Mouse (Mus musculus): ENCODE data around the gene Guca1b. TPM values are rescaled to one million over a fixed set of nuclear protein-coding genes. Genes with fewer than 3 reads are reported as not detected.

Gene Guca1b
- total and polyA plus RNA-seq, 2 experiments from 2014 or later, result 0.38 TPM; not detected in 1

GRCm38 (mm10) chr17:47440359-47440890, 55.2 kb downstream of the Guca1b start:
- WGBS, result 31% methylated on average over 9 of the region's 9 CpGs
- no peak overlapping the region for H3K9ac ChIP-seq (replicated peaks; ENCODE audit: low read depth, low read length)
- DNase-seq (ENCODE audit: low spot score) (no peak), ATAC-seq (ENCODE audit: insufficient read depth, low read depth) (no peak)
- TF ChIP-seq EP300 (IDR thresholded peaks at IDR 0.05; ENCODE audit: low read depth) (no peak), CTCF (IDR thresholded peaks at IDR 0.05; ENCODE audit: low read depth) (no peak)
- H3K27me3 ChIP-seq (ENCODE audit: control insufficient read depth, insufficient read depth, low read length), result no peaks in the 10 kb centered on the region
- H3K36me3 ChIP-seq (replicated peaks; ENCODE audit: control insufficient read depth, insufficient read depth, low read length), result no peaks in the 10 kb centered on the region
- H3K4me1 ChIP-seq (ENCODE audit: control insufficient read depth, insufficient read depth), result peaks cover 35% of the 10 kb centered on the region
- peak overlapping the region; percentile 40; the same call in 1 of the 2 replicates for H3K27ac ChIP-seq (ENCODE audit: low read depth)
- H3K9me3 ChIP-seq (replicated peaks; ENCODE audit: control insufficient read depth, low read length), result no peaks in the 10 kb centered on the region
- H3K4me3 ChIP-seq (ENCODE audit: low read depth, low read length), result no peak overlapping the region
- no peak overlapping the region for H3K4me2 ChIP-seq (ENCODE audit: low read depth, low read length)

DNA sequence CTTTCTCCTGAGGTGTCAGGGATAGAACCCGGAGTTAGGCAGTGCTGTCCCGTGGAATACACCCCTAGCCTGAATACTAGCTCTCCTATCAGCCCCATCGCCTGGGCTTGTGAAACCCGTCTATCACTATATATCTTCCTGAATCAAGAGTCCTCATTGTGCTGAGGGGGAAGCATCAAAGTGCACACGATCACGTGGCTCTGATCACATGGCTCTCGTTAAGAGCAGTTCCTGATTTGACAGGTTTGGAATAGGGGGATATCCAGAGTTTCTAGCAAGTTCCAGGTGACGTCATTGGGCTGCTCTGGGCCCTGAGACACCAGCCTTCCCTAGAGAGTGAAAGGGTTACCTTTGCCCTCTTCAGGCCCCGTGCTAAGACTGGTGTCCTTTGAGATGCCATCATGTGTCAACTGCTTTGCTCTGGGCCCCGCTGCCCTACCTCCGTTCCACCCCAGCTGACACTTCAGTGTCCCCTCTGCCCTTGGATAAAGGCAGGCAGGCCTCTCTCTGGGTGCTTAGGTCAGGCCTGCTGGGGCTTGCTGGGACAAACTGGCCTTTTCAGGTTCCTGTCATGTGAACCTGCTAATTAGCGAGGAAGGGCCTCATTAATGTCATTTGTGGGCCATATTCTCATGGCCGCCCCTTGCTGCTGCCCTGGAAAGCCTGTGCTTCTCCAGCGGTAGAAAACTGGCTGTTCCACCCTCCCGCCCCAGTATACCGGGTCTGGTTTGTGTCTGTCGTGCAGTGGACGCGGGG, 56.3 kb downstream of the Guca1b start:
- Histone ChIP-seq H3K4me1 (ENCODE audit: control insufficient read depth, insufficient read depth) (peaks cover 45% of the 10 kb centered on the region), H3K9ac (replicated peaks; ENCODE audit: low read depth, low read length) (no peak overlapping the region), H3K36me3 (replicated peaks; ENCODE audit: control insufficient read depth, insufficient read depth, low read length) (no peaks in the 10 kb centered on the region), H3K4me3 (ENCODE audit: low read depth, low read length) (no peak overlapping the region), H3K27me3 (ENCODE audit: control insufficient read depth, insufficient read depth, low read length) (no peaks in the 10 kb centered on the region), H3K4me2 (ENCODE audit: low read depth, low read length) (no peak overlapping the region), H3K9me3 (replicated peaks; ENCODE audit: control insufficient read depth, low read length) (no peaks in the 10 kb centered on the region), H3K27ac (ENCODE audit: low read depth) (peak overlapping the region; percentile 58; the same call in 1 of the 2 replicates)
- ATAC-seq (ENCODE audit: insufficient read depth, low read depth), result peak; percentile 28; the same call in 1 of the 2 replicates
- no peak for DNase-seq (ENCODE audit: low spot score)
- 48% methylated on average over 19 of the region's 19 CpGs for WGBS
- TF ChIP-seq EP300 (IDR thresholded peaks at IDR 0.05; ENCODE audit: low read depth), result no peak
- no peak for TF ChIP-seq CTCF (IDR thresholded peaks at IDR 0.05; ENCODE audit: low read depth)

DNA sequence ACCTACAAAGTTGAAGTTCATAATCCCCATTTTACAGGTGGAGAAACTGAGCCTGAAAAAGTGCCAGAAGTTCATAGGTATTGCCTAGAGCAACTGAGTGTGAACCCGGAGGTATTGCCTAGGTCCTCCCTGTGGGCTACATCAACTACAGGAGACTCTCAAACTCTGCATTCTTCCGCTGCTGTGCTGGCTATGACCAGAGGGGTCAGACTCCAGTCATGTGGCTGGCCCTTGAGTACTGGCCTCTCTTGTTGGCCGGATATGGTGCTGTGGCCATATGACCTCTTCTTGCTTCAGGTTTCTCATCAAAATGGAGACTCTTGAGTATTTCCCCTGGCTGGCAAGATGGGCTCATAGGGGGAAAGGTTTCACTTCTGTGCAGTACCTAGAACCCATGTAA, 57.1 kb downstream of the Guca1b start:
- no peak for ATAC-seq (ENCODE audit: insufficient read depth, low read depth)
- 75% methylated on average over 3 of the region's 3 CpGs for WGBS
- H3K4me3 ChIP-seq (ENCODE audit: low read depth, low read length), result no peak overlapping the region
- DNase-seq (ENCODE audit: low spot score), result no peak
- no peaks in the 10 kb centered on the region for H3K36me3 ChIP-seq (replicated peaks; ENCODE audit: control insufficient read depth, insufficient read depth, low read length)
- no peaks in the 10 kb centered on the region for H3K9me3 ChIP-seq (replicated peaks; ENCODE audit: control insufficient read depth, low read length)
- TF ChIP-seq EP300 (IDR thresholded peaks at IDR 0.05; ENCODE audit: low read depth), result no peak
- TF ChIP-seq CTCF (IDR thresholded peaks at IDR 0.05; ENCODE audit: low read depth), result peak; percentile 10; the same call in 1 of the 2 replicates
- no peaks in the 10 kb centered on the region for H3K27me3 ChIP-seq (ENCODE audit: control insufficient read depth, insufficient read depth, low read length)
- no peak overlapping the region; the same call in 1 of the 2 replicates for H3K27ac ChIP-seq (ENCODE audit: low read depth)
- no peak overlapping the region for H3K4me2 ChIP-seq (ENCODE audit: low read depth, low read length)
- H3K9ac ChIP-seq (replicated peaks; ENCODE audit: low read depth, low read length), result no peak overlapping the region
- H3K4me1 ChIP-seq (ENCODE audit: control insufficient read depth, insufficient read depth), result peaks cover 45% of the 10 kb centered on the region

Other genes with a start within 250 kb of the Guca1b start
- 28.5 and 34.9 TPM in 2 replicates for gene Mrps10, start 16.5 kb upstream of the Guca1b start, total RNA-seq (2014; rRNA removed; ENCODE audit: low replicate concordance)
- gene Mrps10, start 16.5 kb upstream of the Guca1b start, polyA plus RNA-seq (2015; fragmentation: Nextera tagmentation; extraction: Ambion mirVana), result 81.7 and 87.3 TPM in 2 replicates
- gene Guca1a, start 15.2 kb downstream of the Guca1b start, total RNA-seq (2014; rRNA removed; ENCODE audit: low replicate concordance), result not detected in 2 replicates
- gene Guca1a, start 15.2 kb downstream of the Guca1b start, polyA plus RNA-seq (2015; fragmentation: Nextera tagmentation; extraction: Ambion mirVana), result 0.86 and 1.0 TPM in 2 replicates
- gene AI661453, start 51.2 kb downstream of the Guca1b start, total RNA-seq (2014; rRNA removed; ENCODE audit: low replicate concordance), result 1.3 and 1.8 TPM in 2 replicates
- gene AI661453, start 51.2 kb downstream of the Guca1b start, polyA plus RNA-seq (2015; fragmentation: Nextera tagmentation; extraction: Ambion mirVana), result 0.92 and 1.0 TPM in 2 replicates
- gene 1700001C19Rik, start 52.0 kb downstream of the Guca1b start, total RNA-seq (2014; rRNA removed; ENCODE audit: low replicate concordance), result 3.4 TPM in 1 of 2 replicates, not detected in the other
- gene 1700001C19Rik, start 52.0 kb downstream of the Guca1b start, polyA plus RNA-seq (2015; fragmentation: Nextera tagmentation; extraction: Ambion mirVana), result 1.1 and 1.4 TPM in 2 replicates
- gene Taf8, start 116.9 kb downstream of the Guca1b start, total RNA-seq (2014; rRNA removed; ENCODE audit: low replicate concordance), result 14.7 and 26.4 TPM in 2 replicates
- gene Taf8, start 116.9 kb downstream of the Guca1b start, polyA plus RNA-seq (2015; fragmentation: Nextera tagmentation; extraction: Ambion mirVana), result 11.5 and 11.9 TPM in 2 replicates
- 231 and 248 TPM in 2 replicates for gene Ccnd3, start 119.7 kb downstream of the Guca1b start, total RNA-seq (2014; rRNA removed; ENCODE audit: low replicate concordance)
- gene Ccnd3, start 119.7 kb downstream of the Guca1b start, polyA plus RNA-seq (2015; fragmentation: Nextera tagmentation; extraction: Ambion mirVana), result 180 and 187 TPM in 2 replicates
- 14.3 and 17.4 TPM in 2 replicates for gene Bysl, start 226.1 kb downstream of the Guca1b start, total RNA-seq (2014; rRNA removed; ENCODE audit: low replicate concordance)
- 15.8 and 19.9 TPM in 2 replicates for gene Bysl, start 226.1 kb downstream of the Guca1b start, polyA plus RNA-seq (2015; fragmentation: Nextera tagmentation; extraction: Ambion mirVana)
- 26.5 and 30.1 TPM in 2 replicates for gene Med20, start 226.2 kb downstream of the Guca1b start, total RNA-seq (2014; rRNA removed; ENCODE audit: low replicate concordance)
- 21.8 and 26.3 TPM in 2 replicates for gene Med20, start 226.2 kb downstream of the Guca1b start, polyA plus RNA-seq (2015; fragmentation: Nextera tagmentation; extraction: Ambion mirVana)
- gene Gm20517, start 226.2 kb downstream of the Guca1b start, total RNA-seq (2014; rRNA removed; ENCODE audit: low replicate concordance), result 2.3 TPM in 1 of 2 replicates, not detected in the other
- 1.4 and 1.7 TPM in 2 replicates for gene Gm20517, start 226.2 kb downstream of the Guca1b start, polyA plus RNA-seq (2015; fragmentation: Nextera tagmentation; extraction: Ambion mirVana)
- gene Usp49, start 245.3 kb downstream of the Guca1b start, total RNA-seq (2014; rRNA removed; ENCODE audit: low replicate concordance), result 3.5 and 10.8 TPM in 2 replicates
- gene Usp49, start 245.3 kb downstream of the Guca1b start, polyA plus RNA-seq (2015; fragmentation: Nextera tagmentation; extraction: Ambion mirVana), result 1.4 TPM in 2 replicates

Measured in heart, postnatal 0 days (tissue).